Mouse (Mus musculus): ENCODE results near the gene Mmp14. TPM values are rescaled to one million over a fixed set of nuclear protein-coding genes. Genes with fewer than 3 reads are reported as not detected.

Mmp14 gene
- polyA plus RNA-seq, 1 experiment, result 22.0 TPM

Other genes starting within 250 kb of the Mmp14 start
- gene Dad1, start 177.5 kb upstream of the Mmp14 start, polyA plus RNA-seq (2012; rRNA removed), result 204 and 283 TPM in 2 replicates
- 57.3 and 71.9 TPM in 2 replicates for gene Abhd4, start 177.4 kb upstream of the Mmp14 start, polyA plus RNA-seq (2012; rRNA removed)
- gene Olfr49, start 146.7 kb upstream of the Mmp14 start, polyA plus RNA-seq (2012; rRNA removed), result not detected in 2 replicates
- gene Oxa1l, start 70.8 kb upstream of the Mmp14 start, polyA plus RNA-seq (2012; rRNA removed), result 76.2 and 76.8 TPM in 2 replicates
- gene Slc7a7, start 13.8 kb upstream of the Mmp14 start, polyA plus RNA-seq (2012; rRNA removed), result 2.9 and 3.3 TPM in 2 replicates
- gene Mrpl52, start 4.7 kb upstream of the Mmp14 start, polyA plus RNA-seq (2012; rRNA removed), result 137 and 147 TPM in 2 replicates
- gene Lrp10, start 32.5 kb downstream of the Mmp14 start, polyA plus RNA-seq (2012; rRNA removed), result 34.4 and 37.4 TPM in 2 replicates
- gene Rem2, start 44.5 kb downstream of the Mmp14 start, polyA plus RNA-seq (2012; rRNA removed), result 5.3 and 7.3 TPM in 2 replicates
- gene Prmt5, start 85.9 kb downstream of the Mmp14 start, polyA plus RNA-seq (2012; rRNA removed), result 54.1 and 56.2 TPM in 2 replicates
- 7.2 and 8.2 TPM in 2 replicates for gene Haus4, start 123.0 kb downstream of the Mmp14 start, polyA plus RNA-seq (2012; rRNA removed)
- gene Ajuba, start 145.9 kb downstream of the Mmp14 start, polyA plus RNA-seq (2012; rRNA removed), result 2.3 and 2.8 TPM in 2 replicates
- gene 4931414P19Rik, start 174.4 kb downstream of the Mmp14 start, polyA plus RNA-seq (2012; rRNA removed), result 5.8 and 7.6 TPM in 2 replicates
- 177 and 178 TPM in 2 replicates for gene Psmb5, start 186.4 kb downstream of the Mmp14 start, polyA plus RNA-seq (2012; rRNA removed)
- gene Psmb11, start 189.8 kb downstream of the Mmp14 start, polyA plus RNA-seq (2012; rRNA removed), result 0.46 and 0.54 TPM in 2 replicates
- not detected in 2 replicates for gene Gm17606, start 209.3 kb downstream of the Mmp14 start, polyA plus RNA-seq (2012; rRNA removed)
- 15.1 and 18.1 TPM in 2 replicates for gene Cdh24, start 209.8 kb downstream of the Mmp14 start, polyA plus RNA-seq (2012; rRNA removed)